ENCODE assay signal across 25 mouse cellular contexts in genomic region chr14:103029203-103029602, GRCm38 (mm10). TPM values are rescaled to one million over a fixed set of nuclear protein-coding genes. Genes with fewer than 3 reads are reported as not detected.
"Had no signal": no experiment of that assay in that cellular context is flagged by ENCODE, and none has a peak within 500 bp of the region (broad histone marks: within the 10 kb centered on the region; RNA-seq: fewer than 3 reads in every experiment).

No protein-coding gene starts in this region.

- DNase-seq: kidney, adult 18-20 months; kidney, adult 9 months; kidney, postnatal 14 days; layer of hippocampus, adult 9-11 months; left cerebral cortex, postnatal 4 days; lung, embryonic 14.5 days; retina, postnatal 1 day; right cerebral cortex, postnatal 25 days; spleen, adult 18-20 months; thymus, postnatal 25 days had no signal

- ATAC-seq: intestine, embryonic 16.5 days; liver, embryonic 12.5 days; lung, postnatal 0 days; midbrain, embryonic 15.5 days had no signal

- H3K4me1 ChIP-seq: limb, embryonic 12.5 days; limb, embryonic 15.5 days; liver, embryonic 12.5 days; liver, embryonic 15.5 days; midbrain, embryonic 12.5 days; midbrain, embryonic 15.5 days; neural tube, embryonic 12.5 days; neural tube, embryonic 15.5 days; stomach, embryonic 15.5 days had no signal

- H3K4me3 ChIP-seq: layer of hippocampus, adult 2 months; limb, embryonic 12.5 days; limb, embryonic 15.5 days; liver, embryonic 12.5 days; liver, embryonic 15.5 days; midbrain, embryonic 12.5 days; midbrain, embryonic 15.5 days; neural tube, embryonic 12.5 days; neural tube, embryonic 15.5 days; stomach, embryonic 15.5 days had no signal

- H3K9ac ChIP-seq: limb, embryonic 12.5 days; limb, embryonic 15.5 days; liver, embryonic 12.5 days; liver, embryonic 15.5 days; lung, embryonic 14.5 days; midbrain, embryonic 12.5 days; midbrain, embryonic 15.5 days; neural tube, embryonic 12.5 days; neural tube, embryonic 15.5 days; stomach, embryonic 15.5 days had no signal

- H3K36me3 ChIP-seq: limb, embryonic 12.5 days; limb, embryonic 15.5 days; liver, embryonic 12.5 days; liver, embryonic 15.5 days; midbrain, embryonic 12.5 days; midbrain, embryonic 15.5 days; neural tube, embryonic 12.5 days; neural tube, embryonic 15.5 days; stomach, embryonic 15.5 days had no signal

- H3K4me2 ChIP-seq: limb, embryonic 12.5 days; limb, embryonic 15.5 days; liver, embryonic 12.5 days; liver, embryonic 15.5 days; lung, embryonic 14.5 days; midbrain, embryonic 12.5 days; midbrain, embryonic 15.5 days; neural tube, embryonic 12.5 days; neural tube, embryonic 15.5 days; stomach, embryonic 15.5 days had no signal

- H3K9me3 ChIP-seq: limb, embryonic 12.5 days; limb, embryonic 15.5 days; liver, embryonic 12.5 days; liver, embryonic 15.5 days; midbrain, embryonic 12.5 days; midbrain, embryonic 15.5 days; neural tube, embryonic 12.5 days; neural tube, embryonic 15.5 days; stomach, embryonic 15.5 days had no signal

- H3K27ac ChIP-seq: layer of hippocampus, adult 2 months; limb, embryonic 12.5 days; limb, embryonic 15.5 days; liver, embryonic 12.5 days; liver, embryonic 15.5 days; midbrain, embryonic 12.5 days; midbrain, embryonic 15.5 days; neural tube, embryonic 12.5 days; neural tube, embryonic 15.5 days; stomach, embryonic 15.5 days had no signal

- H3K27me3 ChIP-seq: limb, embryonic 12.5 days; limb, embryonic 15.5 days; liver, embryonic 12.5 days; liver, embryonic 15.5 days; midbrain, embryonic 12.5 days; midbrain, embryonic 15.5 days; neural tube, embryonic 12.5 days; neural tube, embryonic 15.5 days; stomach, embryonic 15.5 days had no signal

RNA-seq across cellular contexts. Expression of gene Acod1, which starts 17.6 kb away (rescaled TPM):
- total RNA-seq: layer of hippocampus, adult 2 months; left cerebral cortex, adult 8-10 months; left cerebral cortex, postnatal 14 days; left cerebral cortex, postnatal 4 days had no signal
- polyA plus RNA-seq: intestine, embryonic 16.5 days; kidney, embryonic 16.5 days; limb, embryonic 12.5 days; limb, embryonic 15.5 days; lung, embryonic 14.5 days; midbrain, embryonic 12.5 days; midbrain, embryonic 15.5 days; neural tube, embryonic 12.5 days; neural tube, embryonic 15.5 days had no signal
